13 mouse cellular contexts compared by ENCODE assay signal in genomic region chr10:98648710-98649245, GRCm38 (mm10).
DNase-seq lines count a peak whose midpoint lies in the region; ATAC-seq lines count a peak whose summit lies in the region.
"Had no signal": no experiment of that assay in that cellular context is flagged by ENCODE, and none has a peak within 500 bp of the region (broad histone marks: within the 10 kb centered on the region; RNA-seq: fewer than 3 reads in every experiment).

No protein-coding gene starts in this region.

- peak; percentile 24; the same call in 1 of the 2 replicates for ATAC-seq in liver, embryonic 11.5 days (replicated peaks; ENCODE audit: low FRiP score)
- no peak for ATAC-seq in kidney, embryonic 16.5 days (ENCODE audit: low FRiP score, low TSS enrichment)
- ATAC-seq: intestine, embryonic 15.5 days had no signal

- WGBS in liver, embryonic 11.5 days: 88% methylated on average over 7 of the region's 7 CpGs
- 94% methylated on average over 7 of the region's 7 CpGs for WGBS in kidney, embryonic 16.5 days

- no peak for DNase-seq in liver, embryonic 11.5 days (ENCODE audit: low spot score)
- DNase-seq in liver (no peak), A20 (ENCODE audit: low read depth, low spot score) (peak; percentile 5), ES-CJ7 (ENCODE audit: low read depth, low spot score) (peak; percentile 23)
- peak; percentile 4 for DNase-seq in brain, embryonic 18.5 days (ENCODE audit: low read depth, low spot score)
- no peak for DNase-seq in adrenal gland, postnatal 25 days
- DNase-seq: cerebellum, adult 11-12 months; kidney, postnatal 14 days; lung, adult 2 months; thymus, postnatal 36 days had no signal

- no peak overlapping the region for H3K4me2 ChIP-seq in liver, embryonic 11.5 days
- no peak overlapping the region for H3K4me2 ChIP-seq in kidney, embryonic 16.5 days (replicated peaks; ENCODE audit: low read depth, low read length)
- H3K4me2 ChIP-seq: intestine, embryonic 15.5 days; limb, embryonic 15.5 days had no signal

- H3K9ac ChIP-seq in liver, embryonic 11.5 days (ENCODE audit: low read depth, low read length): no peak overlapping the region
- H3K9ac ChIP-seq in kidney, embryonic 16.5 days (replicated peaks; ENCODE audit: low read length): no peak overlapping the region
- H3K9ac ChIP-seq: intestine, embryonic 15.5 days; limb, embryonic 15.5 days had no signal

- H3K36me3 ChIP-seq in liver, embryonic 11.5 days (ENCODE audit: control insufficient read depth, insufficient read depth, low read length): no peaks in the 10 kb centered on the region
- H3K36me3 ChIP-seq in kidney, embryonic 16.5 days (ENCODE audit: insufficient read depth, low read length): no peaks in the 10 kb centered on the region
- H3K36me3 ChIP-seq: intestine, embryonic 15.5 days; limb, embryonic 15.5 days had no signal

- H3K9me3 ChIP-seq in liver, embryonic 11.5 days (ENCODE audit: control insufficient read depth, low read length): no peaks in the 10 kb centered on the region
- H3K9me3 ChIP-seq in kidney, embryonic 16.5 days (ENCODE audit: low read length): no peaks in the 10 kb centered on the region
- H3K9me3 ChIP-seq: intestine, embryonic 15.5 days; limb, embryonic 15.5 days had no signal

- no peaks in the 10 kb centered on the region for H3K27me3 ChIP-seq in liver, embryonic 11.5 days (replicated peaks; ENCODE audit: control insufficient read depth, insufficient read depth, low read length)
- no peaks in the 10 kb centered on the region for H3K27me3 ChIP-seq in kidney, embryonic 16.5 days (ENCODE audit: insufficient read depth, low read length)
- H3K27me3 ChIP-seq: intestine, embryonic 15.5 days; limb, embryonic 15.5 days had no signal

- H3K4me3 ChIP-seq in liver, embryonic 11.5 days (ENCODE audit: low read depth, low read length): no peak overlapping the region
- H3K4me3 ChIP-seq in kidney, embryonic 16.5 days (ENCODE audit: low read length): no peak overlapping the region
- H3K4me3 ChIP-seq: intestine, embryonic 15.5 days; limb, embryonic 15.5 days had no signal

- H3K4me1 ChIP-seq in liver, embryonic 11.5 days (replicated peaks; ENCODE audit: control insufficient read depth, insufficient read depth, low read length): no peaks in the 10 kb centered on the region
- no peaks in the 10 kb centered on the region for H3K4me1 ChIP-seq in kidney, embryonic 16.5 days (ENCODE audit: insufficient read depth, low read length)
- H3K4me1 ChIP-seq: intestine, embryonic 15.5 days; limb, embryonic 15.5 days had no signal

- no peak overlapping the region for H3K27ac ChIP-seq in liver, embryonic 11.5 days (ENCODE audit: low read depth, low read length)
- no peak overlapping the region for H3K27ac ChIP-seq in kidney, embryonic 16.5 days (ENCODE audit: low read length)
- H3K27ac ChIP-seq: intestine, embryonic 15.5 days; limb, embryonic 15.5 days had no signal

Comparison
In these comparisons a context has a peak if more than half of its experiments do, and no peak if none do; other contexts are left out.
1. DNase-seq: peak in A20 (single experiment), ES-CJ7 (single experiment) and brain, embryonic 18.5 days (single experiment); none in liver, embryonic 11.5 days (single experiment), liver (single experiment) and adrenal gland, postnatal 25 days (single experiment).